Mouse (Mus musculus) midbrain, embryonic 13.5 days (tissue): ENCODE measurements around the gene Prkar2a. TPM values are rescaled to one million over a fixed set of nuclear protein-coding genes. Genes with fewer than 3 reads are reported as not detected.
"Not testable (repeated sequence)": the region's sequence is repeated elsewhere in the genome, so short reads cannot be mapped to it uniquely, and the experiment has no call there.

Source experiments
- ATAC-seq: fragments of 200-750 bp; cut with Nextera tagmentation; 2 replicates; pipeline ENCODE4 v1.8.0; 2017; ENCODE audit warnings: mild to moderate bottlenecking, moderate TSS enrichment, moderate library complexity
- H3K27ac ChIP-seq: fragments of 300-500 bp; sonication (generic); 2 replicates; pipeline ENCODE4 v1.5.1; 2015; ENCODE audit warnings: inconsistent platforms, mild to moderate bottlenecking, moderate library complexity
- H3K27me3 ChIP-seq: fragments of 300-500 bp; sonication (generic); 2 replicates; pipeline ENCODE4 v1.6.1; 2015; ENCODE audit warnings: mild to moderate bottlenecking, inconsistent platforms
- H3K36me3 ChIP-seq: fragments of 300-500 bp; sonication (generic); 2 replicates; pipeline ENCODE4 v1.6.1; 2015; ENCODE audit warnings: mild to moderate bottlenecking, inconsistent platforms
- H3K4me1 ChIP-seq: fragments of 300-500 bp; sonication (generic); replicated peaks from 2 replicates; pipeline ENCODE4 v1.6.1; 2015; ENCODE audit warnings: inconsistent platforms
- H3K4me2 ChIP-seq: fragments of 300-500 bp; sonication (generic); replicated peaks from 2 replicates; pipeline ENCODE4 v1.6.1; 2015; ENCODE audit warnings: moderate library complexity, mild to moderate bottlenecking, inconsistent platforms
- H3K4me3 ChIP-seq: fragments of 300-500 bp; sonication (generic); replicated peaks from 2 replicates; pipeline ENCODE4 v1.5.1; 2015; ENCODE audit warnings: mild to moderate bottlenecking, inconsistent platforms
- H3K9ac ChIP-seq: fragments of 300-500 bp; sonication (generic); replicated peaks from 2 replicates; pipeline ENCODE4 v1.6.1; 2015; ENCODE audit warnings: mild to moderate bottlenecking, inconsistent platforms
- H3K9me3 ChIP-seq: fragments of 300-500 bp; sonication (generic); 2 replicates; pipeline ENCODE4 v1.6.1; 2016; ENCODE audit warnings: mild to moderate bottlenecking, inconsistent platforms
- WGBS: fragments of 180-500 bp; shearing (Covaris S2); methylation state at CpG from one replicate; pipeline ENCODE4 v1.1.7; 2015; 5-methylcytosine and 5-hydroxymethylcytosine counted together
- polyA plus RNA-seq: library from polyadenylated mRNA; unstranded; fragments of >200 nt; fragmentation: Nextera tagmentation; extraction: Ambion mirVana; gene quantifications from 2 replicates; pipeline ENCODE4 v1.2.1, GENCODE M21; 2015

The Prkar2a gene
- polyA plus RNA-seq = 49.3 and 54.0 TPM in 2 replicates

DNA sequence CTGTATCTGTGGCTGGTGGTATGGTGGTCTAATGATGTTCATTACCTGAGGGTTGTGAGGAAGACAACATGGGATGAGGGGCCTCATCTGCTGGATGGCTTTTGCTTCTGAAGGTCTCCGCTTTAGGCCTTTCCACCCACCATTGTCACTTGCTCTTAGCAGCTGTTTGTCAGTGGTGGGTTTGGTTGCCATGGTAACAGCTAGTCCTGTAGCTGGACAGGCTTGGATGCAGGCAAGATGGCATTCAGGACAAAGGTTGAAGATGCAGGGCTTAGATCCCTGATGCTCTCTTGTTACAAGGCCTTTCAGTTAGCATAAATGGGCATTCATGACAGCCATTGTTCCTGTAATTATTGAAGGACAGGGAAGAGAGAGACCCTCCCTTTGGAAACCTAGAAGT is at the start of gene Prkar2a:
Gene Prkar2a (plus strand): TSS at position 209 of the 400 bp plus-strand sequence.
- Histone ChIP-seq H3K4me2 (0 out of 2 replicates have a peak within 1 kb of the TSS, but pooled peaks have one; percentile 6), H3K4me1 (peaks cover 59% of the 10 kb centered on the region), H3K9me3 (no peaks in the 10 kb centered on the region), H3K27ac (peak within 1 kb of the TSS; percentile 68), H3K27me3 (peaks cover 6% of the 10 kb centered on the region; the same call in 1 of the 2 replicates), H3K36me3 (peaks cover 9% of the 10 kb centered on the region; the same call in 1 of the 2 replicates), H3K4me3 (no peak within 1 kb of the TSS), H3K9ac (peak within 1 kb of the TSS; percentile 24)
- ATAC-seq = no peak
- 0% methylated on average over 1 of the region's 1 CpGs for WGBS

DNA sequence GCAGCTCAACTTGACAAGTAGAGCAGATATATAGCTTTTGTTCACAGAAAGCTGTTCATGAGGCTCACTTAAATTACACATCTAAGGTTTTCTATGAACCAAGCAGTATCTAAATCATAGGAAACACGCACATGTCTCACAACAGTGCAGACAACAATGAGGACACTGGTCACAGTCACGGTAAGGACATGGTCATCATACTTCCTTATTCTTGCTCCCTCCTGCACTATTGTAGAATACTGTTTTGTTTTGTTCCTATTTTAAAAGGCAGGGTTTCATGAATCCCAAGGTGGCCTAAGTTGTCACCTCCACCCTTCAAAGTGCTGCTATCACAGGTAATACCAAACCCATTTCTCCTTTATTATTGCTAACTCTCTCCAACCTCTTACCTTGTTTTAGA is 49.3 kb upstream of the Prkar2a start:
- H3K9me3 ChIP-seq = no peaks in the 10 kb centered on the region
- no peak overlapping the region for H3K4me3 ChIP-seq
- no peaks in the 10 kb centered on the region for H3K27me3 ChIP-seq
- no peak overlapping the region for H3K9ac ChIP-seq
- 90% methylated on average over 2 of the region's 2 CpGs for WGBS
- no peaks in the 10 kb centered on the region for H3K4me1 ChIP-seq
- peaks cover 28% of the 10 kb centered on the region for H3K36me3 ChIP-seq
- ATAC-seq = no peak
- no peak overlapping the region for H3K27ac ChIP-seq
- no peak overlapping the region for H3K4me2 ChIP-seq

DNA sequence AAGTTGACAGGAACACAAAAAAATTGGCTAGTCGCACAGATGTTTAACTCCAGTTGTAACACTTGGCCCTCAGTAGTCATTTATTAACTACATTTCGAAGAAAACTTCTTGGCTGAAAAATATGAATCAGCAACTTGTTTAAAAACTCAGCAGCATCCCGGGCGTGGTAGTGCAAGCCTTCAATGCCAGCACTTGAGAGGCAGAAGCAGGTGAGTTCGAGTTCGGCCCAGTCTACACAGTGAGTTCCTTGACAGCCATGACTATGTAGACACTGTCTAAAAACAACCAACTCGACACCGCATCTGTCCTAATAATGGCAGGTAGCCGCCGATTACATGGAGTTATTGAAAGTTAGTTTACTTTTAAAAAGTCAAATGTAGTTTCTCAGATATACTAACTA is 40.9 kb upstream of the Prkar2a start:
- Histone ChIP-seq H3K36me3 (peaks cover 4% of the 10 kb centered on the region), H3K4me3 (peak overlapping the region; percentile 95), H3K27me3 (no peaks in the 10 kb centered on the region), H3K9ac (peak overlapping the region; percentile 94), H3K27ac (no peak overlapping the region), H3K4me1 (peaks cover 24% of the 10 kb centered on the region), H3K9me3 (no peaks in the 10 kb centered on the region), H3K4me2 (peak overlapping the region; percentile 97)
- ATAC-seq = no peak
- WGBS = 49% methylated on average over 10 of the region's 10 CpGs

DNA sequence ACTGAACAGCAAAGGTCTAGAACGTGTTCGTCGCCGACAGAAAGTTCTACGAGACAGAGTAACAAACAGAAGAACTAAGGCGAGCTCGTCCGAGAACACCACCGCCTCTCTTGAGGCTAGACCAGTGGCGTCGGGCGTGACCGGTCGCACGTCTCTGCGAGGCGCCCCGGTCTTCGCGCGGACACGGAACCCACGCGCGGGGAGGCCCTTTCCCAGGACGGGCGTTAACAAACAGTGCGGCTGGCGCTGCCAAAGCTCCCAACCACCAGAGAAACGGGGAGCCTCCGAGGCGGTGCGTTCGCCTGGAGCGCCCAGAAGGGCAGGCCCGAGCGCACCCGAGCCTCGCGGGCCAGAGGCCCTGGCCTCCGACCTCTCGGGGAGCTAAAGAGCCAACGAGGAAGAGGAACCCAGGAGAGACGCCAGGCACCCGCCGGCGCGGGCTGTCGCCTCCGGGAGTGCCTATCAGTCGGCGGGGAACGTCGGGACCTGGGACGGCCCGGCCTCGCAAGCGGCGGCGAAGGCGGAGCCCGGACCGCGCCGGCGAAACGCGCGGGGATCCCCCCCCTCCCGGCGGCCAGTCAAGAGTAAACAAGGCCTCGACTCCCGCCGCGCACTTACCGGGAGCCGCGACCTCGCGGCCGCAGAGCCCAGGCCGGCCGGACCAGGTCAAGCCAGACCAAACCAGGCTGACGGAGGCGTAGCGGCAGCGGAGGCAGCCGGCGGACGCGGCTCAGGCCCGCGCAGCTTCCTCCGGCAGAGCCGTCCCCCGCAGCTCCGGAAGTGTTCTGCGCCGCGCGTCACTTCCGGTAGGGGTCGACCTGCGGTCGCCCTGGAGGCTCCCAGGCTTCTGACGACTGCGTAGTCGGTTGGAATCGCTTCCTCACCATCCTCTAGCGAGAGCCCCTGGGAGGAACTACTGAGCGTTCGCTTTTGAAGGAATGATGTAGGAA is 40.2 kb upstream of the Prkar2a start, which contains the start of gene Arih2:
Gene Arih2 (minus strand): TSS at position 776 of the 950 bp plus-strand sequence.
- no peaks in the 10 kb centered on the region for H3K27me3 ChIP-seq
- peak within 1 kb of the TSS; percentile 88 for H3K27ac ChIP-seq
- peak within 1 kb of the TSS; percentile 95 for H3K4me3 ChIP-seq
- no peaks in the 10 kb centered on the region for H3K9me3 ChIP-seq
- peak within 1 kb of the TSS; percentile 97 for H3K4me2 ChIP-seq
- H3K4me1 ChIP-seq = peaks cover 24% of the 10 kb centered on the region
- H3K9ac ChIP-seq = peak within 1 kb of the TSS; percentile 94
- H3K36me3 ChIP-seq = no peaks in the 10 kb centered on the region
- ATAC-seq = peak; percentile 100
- under 1% methylated on average over 97 of the region's 112 CpGs for WGBS

DNA sequence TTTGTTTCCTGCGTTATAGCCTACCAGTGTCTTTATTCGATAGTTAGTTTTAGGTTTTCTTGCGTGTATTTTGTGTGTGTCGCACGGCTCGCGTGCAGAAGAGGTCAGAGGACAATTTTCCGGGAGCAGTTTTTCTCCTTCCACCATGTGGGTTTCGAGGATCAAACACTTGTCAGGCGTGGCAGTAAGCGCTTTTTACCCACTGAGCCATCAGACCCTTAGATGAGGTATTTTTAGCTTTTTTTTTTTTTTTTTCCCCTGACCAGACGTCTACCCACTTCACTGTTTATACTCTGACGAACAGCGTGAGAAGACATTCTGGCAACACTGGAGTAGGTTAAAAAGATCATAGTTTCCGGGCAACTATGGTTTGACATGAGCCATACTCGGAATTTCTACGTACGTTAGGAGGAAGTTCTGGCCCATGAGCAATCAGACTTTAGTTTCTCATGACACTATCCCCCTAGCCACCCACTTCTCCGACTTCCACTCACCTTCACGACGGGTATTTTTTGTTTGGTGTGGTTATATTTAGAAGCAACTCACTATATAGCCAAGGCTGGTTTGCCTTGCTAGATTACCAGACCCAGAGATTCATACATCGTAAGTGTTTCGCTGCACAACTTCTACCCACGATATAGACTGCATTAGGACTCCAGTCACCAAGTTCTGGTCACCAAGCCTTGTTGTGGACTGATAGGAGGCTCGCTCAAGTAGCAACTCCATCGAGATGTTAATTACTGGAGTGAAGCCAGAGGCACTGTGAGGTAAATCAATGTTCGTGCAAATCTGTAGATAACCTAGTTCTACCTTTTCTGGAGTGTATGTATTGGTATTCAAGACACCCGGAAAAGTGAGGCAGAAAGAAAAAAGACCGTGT is 39.3 kb upstream of the Prkar2a start:
- Histone ChIP-seq H3K36me3 (no peaks in the 10 kb centered on the region), H3K4me3 (peak overlapping the region; percentile 95), H3K27me3 (no peaks in the 10 kb centered on the region), H3K27ac (peak overlapping the region; percentile 88), H3K4me1 (peaks cover 24% of the 10 kb centered on the region), H3K9me3 (no peaks in the 10 kb centered on the region), H3K4me2 (peak overlapping the region; percentile 97), H3K9ac (peak overlapping the region; percentile 94)
- WGBS = 32% methylated on average over 29 of the region's 29 CpGs
- ATAC-seq = peak; percentile 35; the same call in 1 of the 2 replicates

DNA sequence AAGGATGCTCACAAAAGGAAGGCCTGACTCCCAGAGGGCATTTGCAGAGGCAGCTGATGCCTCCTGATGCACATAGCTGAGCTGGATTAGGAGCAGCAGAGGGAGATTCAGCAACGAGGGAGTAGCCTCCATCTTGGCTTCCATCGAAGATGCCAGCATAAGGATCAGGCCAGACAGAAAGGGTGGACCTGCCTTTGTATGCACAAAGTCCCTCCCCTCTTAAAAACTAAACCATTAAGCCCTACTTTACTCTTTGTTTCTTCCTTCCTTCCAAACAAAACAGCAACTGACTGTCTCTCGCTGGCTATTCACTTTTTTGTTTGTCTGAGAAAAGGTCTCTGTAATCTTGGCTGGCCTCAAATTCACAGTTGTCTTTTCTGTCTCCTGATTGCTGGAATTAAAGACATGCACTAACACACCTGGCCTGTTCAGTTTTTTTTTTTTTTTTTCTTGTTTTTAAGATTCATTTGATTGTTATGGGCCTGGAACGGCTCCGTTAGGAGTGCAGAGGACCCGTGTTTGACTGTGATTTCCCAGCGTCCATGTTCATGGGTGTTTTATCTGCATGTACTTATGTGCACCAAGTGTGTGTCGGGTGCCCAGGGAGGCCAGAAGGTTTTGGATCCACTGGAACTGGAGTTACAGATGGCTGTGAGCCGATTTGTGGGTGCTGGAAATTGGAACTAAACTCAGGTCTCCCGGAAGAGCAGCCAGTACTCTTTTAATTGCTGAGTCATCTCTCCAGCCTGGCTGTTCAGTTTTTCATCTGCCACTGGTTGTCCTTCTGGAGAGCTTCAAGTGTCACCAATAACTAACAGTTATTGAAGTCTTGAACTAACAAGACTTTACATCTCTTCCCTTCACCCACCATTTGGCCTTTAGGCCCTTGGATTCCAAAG is 34.3 kb upstream of the Prkar2a start:
- no peaks in the 10 kb centered on the region for H3K27me3 ChIP-seq
- H3K36me3 ChIP-seq = no peaks in the 10 kb centered on the region
- no peak overlapping the region for H3K27ac ChIP-seq
- no peak overlapping the region for H3K4me3 ChIP-seq
- ATAC-seq = no peak
- peaks cover 4% of the 10 kb centered on the region for H3K4me1 ChIP-seq
- no peak overlapping the region for H3K4me2 ChIP-seq
- H3K9ac ChIP-seq = no peak overlapping the region
- no peaks in the 10 kb centered on the region for H3K9me3 ChIP-seq
- WGBS = 78% methylated on average over 10 of the region's 10 CpGs

DNA sequence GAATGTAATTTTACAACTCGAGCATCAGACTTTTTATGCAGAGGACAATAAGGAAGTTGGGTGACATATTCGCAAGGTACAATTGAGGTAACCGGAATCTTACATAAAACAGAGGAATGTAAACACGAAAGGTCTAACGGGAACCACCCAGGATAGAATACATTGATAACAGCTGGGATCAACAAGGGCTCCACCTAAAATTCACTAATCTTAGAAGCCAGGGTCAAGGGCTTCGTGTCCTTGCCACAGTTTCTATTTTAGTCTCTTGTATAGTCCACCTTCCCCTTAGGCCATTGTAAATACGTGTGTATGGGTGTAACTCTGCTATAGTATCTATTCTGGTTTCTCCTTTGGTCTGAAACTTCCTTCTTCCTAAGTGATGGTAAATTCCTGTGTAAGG is 33.2 kb upstream of the Prkar2a start:
- not testable (repeated sequence) for H3K9ac ChIP-seq, H3K4me1 ChIP-seq, H3K4me3 ChIP-seq, H3K4me2 ChIP-seq, H3K36me3 ChIP-seq, ATAC-seq, H3K27me3 ChIP-seq, H3K27ac ChIP-seq, H3K9me3 ChIP-seq
- WGBS = 87% methylated on average over 7 of the region's 7 CpGs

DNA sequence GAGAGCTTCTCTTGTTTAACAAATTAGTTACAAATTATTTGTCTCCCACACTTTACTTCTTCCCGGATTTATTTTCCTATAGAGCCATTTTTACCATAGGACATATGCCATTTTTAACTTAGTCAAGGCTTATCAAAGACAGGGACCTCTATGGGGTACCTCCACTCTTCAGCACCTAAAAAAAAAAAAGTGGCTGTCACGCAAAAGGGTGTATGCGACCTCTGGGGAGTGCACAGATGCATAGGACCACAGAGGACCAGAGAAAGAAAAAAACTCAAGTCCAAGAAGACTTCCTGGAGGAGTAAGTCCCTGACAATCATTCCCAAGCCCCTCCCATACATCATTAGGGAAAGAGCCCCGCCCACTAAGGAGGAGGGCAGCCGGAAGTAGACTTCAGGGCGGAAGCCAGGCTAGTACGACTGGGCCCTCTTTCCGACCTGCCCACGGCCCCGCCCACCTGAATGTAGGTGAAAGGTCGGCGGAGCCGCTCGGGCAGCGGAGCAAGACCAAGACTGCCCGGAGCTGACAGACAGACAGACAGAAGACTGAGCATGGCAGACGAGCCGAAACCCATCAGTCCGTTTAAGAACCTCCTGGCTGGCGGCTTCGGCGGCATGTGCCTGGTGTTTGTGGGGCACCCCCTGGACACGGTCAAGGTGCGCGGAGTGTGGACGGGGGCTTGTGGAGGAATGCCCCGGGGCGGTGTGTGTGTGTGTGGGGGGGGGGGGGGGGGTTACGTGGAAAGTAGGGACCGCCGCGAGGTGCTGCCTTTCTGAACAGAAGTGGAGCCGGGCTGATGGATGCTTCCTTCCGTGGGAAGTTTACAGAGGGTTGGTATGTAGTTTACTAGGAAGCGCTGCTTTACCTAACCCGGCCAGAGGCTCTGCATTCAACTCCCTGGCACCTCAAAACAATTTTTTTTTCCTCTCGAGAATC is 27.2 kb upstream of the Prkar2a start, which contains the start of gene Slc25a20:
Gene Slc25a20 (plus strand): TSS at position 412 of the 936 bp plus-strand sequence.
- no peaks in the 10 kb centered on the region for H3K9me3 ChIP-seq
- WGBS = 2% methylated on average over 31 of the region's 37 CpGs
- no peaks in the 10 kb centered on the region for H3K27me3 ChIP-seq
- ATAC-seq = peak; percentile 91
- no peak within 1 kb of the TSS for H3K27ac ChIP-seq
- H3K4me1 ChIP-seq = peaks cover 12% of the 10 kb centered on the region
- no peaks in the 10 kb centered on the region; the same call in 1 of the 2 replicates for H3K36me3 ChIP-seq
- H3K4me2 ChIP-seq = peak within 1 kb of the TSS; percentile 69
- H3K9ac ChIP-seq = peak within 1 kb of the TSS; percentile 72
- peak within 1 kb of the TSS; percentile 71 for H3K4me3 ChIP-seq

DNA sequence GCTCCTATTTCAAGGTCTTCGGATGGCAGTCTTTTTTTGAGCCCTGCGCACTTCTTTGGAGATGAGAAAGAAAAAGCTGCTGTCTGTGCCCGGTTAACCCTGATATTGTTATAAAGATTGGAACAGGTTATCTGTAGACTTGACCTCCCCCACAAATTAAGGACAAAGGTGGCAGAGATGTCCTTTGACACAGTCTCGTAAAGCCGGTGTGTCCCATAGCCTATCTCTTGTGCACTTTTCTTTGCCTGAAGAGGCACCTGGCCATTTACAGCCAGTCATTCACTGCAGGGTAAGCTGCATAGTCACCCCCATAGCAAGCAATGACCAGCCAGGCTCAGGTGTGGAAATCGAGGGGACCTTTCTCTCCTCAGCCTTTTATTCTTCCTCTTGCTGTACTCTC is 26.5 kb upstream of the Prkar2a start:
- Histone ChIP-seq H3K9ac (peak overlapping the region; percentile 72), H3K36me3 (no peaks in the 10 kb centered on the region; the same call in 1 of the 2 replicates), H3K4me3 (peak overlapping the region; percentile 71), H3K4me2 (peak overlapping the region; percentile 69), H3K27ac (no peak overlapping the region), H3K4me1 (peaks cover 12% of the 10 kb centered on the region), H3K9me3 (no peaks in the 10 kb centered on the region), H3K27me3 (no peaks in the 10 kb centered on the region)
- 50% methylated on average over 6 of the region's 6 CpGs for WGBS
- no peak for ATAC-seq

DNA sequence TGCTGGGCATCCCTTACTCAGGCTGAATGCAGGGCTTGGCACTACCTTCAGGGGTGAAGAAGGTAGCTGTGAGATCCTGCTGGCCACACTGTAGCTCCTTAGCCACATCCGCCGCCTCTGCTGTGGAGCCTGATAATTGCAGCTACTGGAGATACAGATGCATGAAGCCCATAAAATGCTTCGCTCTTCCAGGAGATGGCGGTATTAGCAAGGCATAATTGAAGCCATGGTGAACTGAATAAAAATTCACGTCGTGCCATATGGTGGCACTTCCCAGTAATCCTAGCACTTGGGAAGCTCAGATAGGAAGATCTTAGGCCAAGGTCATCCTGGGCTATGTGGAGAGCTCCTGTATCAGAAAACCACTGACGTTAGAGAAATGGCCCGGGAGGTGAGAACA is 19.2 kb upstream of the Prkar2a start:
- WGBS = 49% methylated on average over 8 of the region's 8 CpGs
- no peak overlapping the region for H3K9ac ChIP-seq

More for the DNA sequence above, 19.2 kb upstream of the Prkar2a start:
- no peak for ATAC-seq
- Histone ChIP-seq H3K4me2 (no peak overlapping the region), H3K4me3 (no peak overlapping the region), H3K27me3 (no peaks in the 10 kb centered on the region), H3K27ac (no peak overlapping the region), H3K9me3 (no peaks in the 10 kb centered on the region), H3K36me3 (peaks cover 47% of the 10 kb centered on the region), H3K4me1 (no peaks in the 10 kb centered on the region)
